Mouse (Mus musculus) small intestine, adult 2 months (tissue): ENCODE data around the gene Fbxo22. TPM values are rescaled to one million over a fixed set of nuclear protein-coding genes. Genes with fewer than 3 reads are reported as not detected.
"Not testable (repeated sequence)": the region's sequence is repeated elsewhere in the genome, so short reads cannot be mapped to it uniquely, and the experiment has no call there.

Source experiments
- H3K27ac ChIP-seq: fragments of 200-500 bp; 2 replicates; pipeline ENCODE4 v1.5.1; 2012; ENCODE audit warnings: low read depth, low read length, control low read depth, inconsistent platforms; ENCODE audit not compliant: insufficient read depth
- H3K27me3 ChIP-seq: fragments of 200-500 bp; 2 replicates; pipeline ENCODE4 v1.6.1; 2012; ENCODE audit warnings: mild to moderate bottlenecking, moderate library complexity, low read length, inconsistent platforms; ENCODE audit not compliant: control insufficient read depth, insufficient read depth
- H3K36me3 ChIP-seq: fragments of 200-500 bp; 2 replicates; pipeline ENCODE4 v1.6.1; 2012; ENCODE audit warnings: mild to moderate bottlenecking, low read length, control low read depth, inconsistent platforms; ENCODE audit not compliant: control insufficient read depth, insufficient read depth
- H3K4me1 ChIP-seq: fragments of 200-500 bp; 2 replicates; pipeline ENCODE4 v1.6.1; 2012; ENCODE audit warnings: low read length, inconsistent platforms, mixed read lengths; ENCODE audit not compliant: control insufficient read depth, insufficient read depth, insufficient read length
- H3K4me3 ChIP-seq: fragments of 200-500 bp; 2 replicates; pipeline ENCODE4 v1.5.1; 2012; ENCODE audit warnings: low read depth, mild to moderate bottlenecking, control low read depth, inconsistent platforms, low read length, moderate library complexity
- CTCF ChIP-seq: fragments of 200-500 bp; IDR thresholded peaks from 2 replicates; pipeline ENCODE4 v1.5.1; 2012; ENCODE audit warnings: low read depth, mild to moderate bottlenecking, control low read depth, inconsistent platforms, low read length, moderate library complexity, mixed read lengths; ENCODE audit not compliant: insufficient replicate concordance, insufficient read length; ENCODE audit errors: extremely low read depth
- POLR2A ChIP-seq: fragments of 200-500 bp; IDR thresholded peaks from 2 replicates; pipeline ENCODE4 v1.6.1; 2012; ENCODE audit warnings: low read depth, mild to moderate bottlenecking, control low read depth, inconsistent platforms, low read length, moderate library complexity
- WGBS: fragments of 180-500 bp; shearing (Covaris S2); methylation state at CpG from one replicate; pipeline ENCODE4 v1.1.7; 2018; 5-methylcytosine and 5-hydroxymethylcytosine counted together
- polyA plus RNA-seq: library from polyadenylated mRNA; depleted of rRNA; stranded (reverse); fragments of >200 nt; gene quantifications from 2 replicates; pipeline ENCODE4 v1.2.3, GENCODE M21; 2012

Gene Fbxo22
- polyA plus RNA-seq, 1 experiment, result 10.2 TPM

GRCm38 (mm10) chr9:55236235-55237165 is 27.8 kb downstream of the Fbxo22 start:
- Histone ChIP-seq H3K27ac (peak overlapping the region; percentile 3), H3K4me1 (peaks cover 8% of the 10 kb centered on the region; the same call in 1 of the 2 replicates), H3K27me3 (no peaks in the 10 kb centered on the region), H3K36me3 (no peaks in the 10 kb centered on the region), H3K4me3 (no peak overlapping the region)
- WGBS, result 45% methylated on average over 13 of the region's 13 CpGs
- TF ChIP-seq POLR2A (no peak), CTCF (no peak)

- TF ChIP-seq CTCF (no peak), POLR2A (no peak)
- Histone ChIP-seq H3K27ac (no peak overlapping the region), H3K4me3 (no peak overlapping the region), H3K27me3 (no peaks in the 10 kb centered on the region), H3K36me3 (no peaks in the 10 kb centered on the region), H3K4me1 (peaks cover 5% of the 10 kb centered on the region; the same call in 1 of the 2 replicates)
- 47% methylated on average over 5 of the region's 5 CpGs for WGBS
These were observed 32.1 kb downstream of the Fbxo22 start for GRCm38 (mm10) chr9:55240852-55241251.

GRCm38 (mm10) chr9:55241863-55242685 is 33.3 kb downstream of the Fbxo22 start:
- Histone ChIP-seq H3K36me3 (no peaks in the 10 kb centered on the region), H3K27me3 (no peaks in the 10 kb centered on the region), H3K4me1 (peaks cover 5% of the 10 kb centered on the region; the same call in 1 of the 2 replicates), H3K4me3 (peak overlapping the region; percentile 56), H3K27ac (peak overlapping the region; percentile 49; the same call in 1 of the 2 replicates)
- no peak for TF ChIP-seq CTCF
- WGBS, result 37% methylated on average over 24 of the region's 24 CpGs

GRCm38 (mm10) chr9:55243280-55243679 is 34.6 kb downstream of the Fbxo22 start:
- Histone ChIP-seq H3K4me3 (no peak overlapping the region), H3K27ac (no peak overlapping the region), H3K4me1 (peaks cover 8% of the 10 kb centered on the region; the same call in 1 of the 2 replicates), H3K27me3 (no peaks in the 10 kb centered on the region), H3K36me3 (no peaks in the 10 kb centered on the region)
- WGBS, result 70% methylated on average over 3 of the region's 3 CpGs
- TF ChIP-seq POLR2A (no peak), CTCF (no peak)

- Histone ChIP-seq H3K27me3 (no peaks in the 10 kb centered on the region), H3K4me3 (no peak overlapping the region), H3K36me3 (no peaks in the 10 kb centered on the region), H3K4me1 (peaks cover 8% of the 10 kb centered on the region; the same call in 1 of the 2 replicates), H3K27ac (no peak overlapping the region)
- 30% methylated on average over 3 of the region's 3 CpGs for WGBS
- TF ChIP-seq CTCF, result no peak
These were observed 35.4 kb downstream of the Fbxo22 start for GRCm38 (mm10) chr9:55244079-55244478.

- 48% methylated on average over 1 of the region's 1 CpGs for WGBS
- peaks cover 12% of the 10 kb centered on the region; the same call in 1 of the 2 replicates for H3K4me1 ChIP-seq
These were observed 36.5 kb downstream of the Fbxo22 start for GRCm38 (mm10) chr9:55245057-55245750.

GRCm38 (mm10) chr9:55246440-55246839 is 37.7 kb downstream of the Fbxo22 start:
- Histone ChIP-seq H3K27me3 (no peaks in the 10 kb centered on the region), H3K4me1 (peaks cover 17% of the 10 kb centered on the region; the same call in 1 of the 2 replicates), H3K4me3 (no peak overlapping the region), H3K27ac (no peak overlapping the region), H3K36me3 (no peaks in the 10 kb centered on the region)
- whole genome bisulfite sequencing, result 83% methylated on average over 8 of the region's 8 CpGs
- no peak for TF ChIP-seq CTCF
- no peak for TF ChIP-seq POLR2A

More at GRCm38 (mm10) chr9:55245057-55245750, 36.5 kb downstream of the Fbxo22 start:
- H3K27me3 ChIP-seq, H3K27ac ChIP-seq, H3K4me3 ChIP-seq, H3K36me3 ChIP-seq: not testable (repeated sequence)
